Mouse (Mus musculus) skeletal muscle tissue, adult 2 months (tissue): ENCODE results near the gene Ccnd2.

Source experiments
- DNase-seq: peaks from one replicate; pipeline ENCODE4 v3.0.0-alpha.2; 2012; ENCODE audit warnings: low read depth, low spot score

The Ccnd2 gene

GRCm38 (mm10) chr6:127108368-127109060, 43.5 kb downstream of the Ccnd2 start:
- DNase-seq = no peak

GRCm38 (mm10) chr6:127107413-127107812, 44.6 kb downstream of the Ccnd2 start:
- peak; percentile 47 for DNase-seq

GRCm38 (mm10) chr6:127106726-127107125, 45.3 kb downstream of the Ccnd2 start:
- no peak for DNase-seq

GRCm38 (mm10) chr6:127106189-127106588, 45.8 kb downstream of the Ccnd2 start:
- peak; percentile 95 for DNase-seq

- no peak for DNase-seq
Measured at GRCm38 (mm10) chr6:127105107-127105506, 46.9 kb downstream of the Ccnd2 start.

GRCm38 (mm10) chr6:127104396-127105029, 47.5 kb downstream of the Ccnd2 start:
- DNase-seq = peak; percentile 68

- DNase-seq = no peak
Measured at GRCm38 (mm10) chr6:127103506-127104275, 48.3 kb downstream of the Ccnd2 start.

GRCm38 (mm10) chr6:127094565-127094964, 57.4 kb downstream of the Ccnd2 start:
- no peak for DNase-seq

- no peak for DNase-seq
Measured at GRCm38 (mm10) chr6:127086739-127087138, 65.3 kb downstream of the Ccnd2 start.

- DNase-seq = no peak
Measured at GRCm38 (mm10) chr6:127081820-127082219, 70.2 kb downstream of the Ccnd2 start.

GRCm38 (mm10) chr6:127079867-127080731, 71.9 kb downstream of the Ccnd2 start:
- DNase-seq = no peak
